Mouse (Mus musculus) kidney, adult 2 months (tissue): ENCODE results near the gene Ldlrad1.

Source experiments
- CTCF ChIP-seq: fragments of 200-500 bp; conservative IDR thresholded peaks from 2 replicates; pipeline ENCODE4 v1.5.1; 2011; ENCODE audit warnings: low read depth, mild to moderate bottlenecking, control low read depth, low read length, moderate library complexity, mixed read lengths; ENCODE audit not compliant: insufficient read depth, insufficient read length
- POLR2A ChIP-seq: fragments of 200-500 bp; IDR thresholded peaks from one replicate; pipeline ENCODE4 v1.6.1; 2011; ENCODE audit warnings: low read depth, low read length, control low read depth

GRCm38 (mm10) chr4:107183203-107183602, 25.8 kb upstream of the Ldlrad1 start:
- TF ChIP-seq POLR2A (no peak), CTCF (no peak)
